Mouse (Mus musculus) gastrocnemius, adult 2 months (tissue): ENCODE results near the gene Trim9. TPM values are rescaled to one million over a fixed set of nuclear protein-coding genes. Genes with fewer than 3 reads are reported as not detected.

Experiments
- DNase-seq: peaks from one replicate; pipeline ENCODE4 v3.0.0; 2022
- H3K27ac ChIP-seq: fragments of 200-600 bp; 2 replicates; pipeline ENCODE4 v1.8.1; 2022; ENCODE audit warnings: mild to moderate bottlenecking
- H3K4me3 ChIP-seq: fragments of 200-600 bp; 2 replicates; pipeline ENCODE4 v1.8.1; 2022; ENCODE audit warnings: mild to moderate bottlenecking, moderate library complexity
- CTCF ChIP-seq: fragments of 200-600 bp; IDR thresholded peaks from 2 replicates; pipeline ENCODE4 v1.8.1; 2022; ENCODE audit warnings: antibody characterized with exemption, mild to moderate bottlenecking, moderate library complexity
- intact Hi-C: fragments of 180-260 bp; cut with DNase I; formaldehyde crosslinking; loops from one replicate; pipeline ENCODE4 v1.15.1; 2025
- total RNA-seq, 2 experiments: library from RNA; stranded (reverse); gene quantifications; 2 replicates each; pipeline ENCODE4 v1.2.3; 2021

The Trim9 gene
- total RNA-seq, 2 experiments from 2014 or later: 0.05 to 0.20 TPM

GRCm38 (mm10) chr12:70269724-70270123 is 77.7 kb downstream of the Trim9 start:
- Histone ChIP-seq H3K27ac (no peak overlapping the region), H3K4me3 (no peak overlapping the region)
- intact Hi-C loops: no loop called here
- TF ChIP-seq CTCF: no peak
- DNase-seq: no peak

- Histone ChIP-seq H3K27ac (no peak overlapping the region), H3K4me3 (no peak overlapping the region)
- TF ChIP-seq CTCF: no peak
- intact Hi-C loops: no loop called here
- no peak for DNase-seq
Observed at GRCm38 (mm10) chr12:70267314-70267713, 80.1 kb downstream of the Trim9 start.

DNA sequence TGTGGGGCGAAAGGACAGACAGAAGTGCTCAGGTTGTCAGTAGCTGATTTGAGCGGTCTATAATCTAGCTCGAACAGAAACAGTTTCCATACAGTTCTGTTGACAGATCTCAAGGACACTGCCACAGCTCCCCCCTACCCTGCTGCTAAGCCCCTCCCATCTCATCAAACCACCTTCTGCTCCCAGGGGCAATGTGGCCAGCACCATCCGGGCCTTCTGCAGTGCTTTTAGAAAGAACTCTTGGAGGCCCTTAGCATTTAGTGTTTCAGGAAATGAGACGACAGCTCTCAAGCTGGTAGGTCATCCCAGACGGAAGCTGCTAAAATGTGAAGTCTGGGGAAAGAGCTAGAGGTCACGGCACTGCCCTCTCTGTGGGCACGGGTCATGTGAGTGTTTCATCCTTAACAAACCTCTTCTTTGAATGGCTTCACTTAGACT is 80.9 kb downstream of the Trim9 start:
- Histone ChIP-seq H3K4me3 (no peak overlapping the region), H3K27ac (no peak overlapping the region)
- no peak for TF ChIP-seq CTCF
- intact Hi-C loops: no loop called here
- DNase-seq: no peak

DNA sequence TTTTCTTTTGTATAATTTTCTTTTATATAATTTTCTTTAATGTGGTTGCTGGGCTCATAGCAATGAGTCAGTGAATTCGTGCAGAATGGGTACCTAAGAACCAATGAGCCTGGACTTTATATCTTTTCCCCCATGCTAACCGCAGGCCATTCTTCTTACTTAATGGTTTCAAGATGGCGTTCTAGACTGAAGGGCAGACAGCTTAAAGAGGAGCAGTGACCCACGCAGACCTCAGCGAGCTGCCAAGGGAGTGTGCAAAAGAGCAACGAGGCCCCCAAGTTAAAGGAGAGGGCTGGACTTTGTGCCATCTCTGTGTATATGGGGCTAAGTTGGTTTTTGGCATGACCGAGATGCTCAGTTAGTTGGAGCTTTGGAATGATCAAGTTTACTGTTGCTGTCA is 83.7 kb downstream of the Trim9 start:
- TF ChIP-seq CTCF: no peak
- no peak for DNase-seq
- intact Hi-C loops: no loop called here
- Histone ChIP-seq H3K4me3 (no peak overlapping the region), H3K27ac (no peak overlapping the region)

DNA sequence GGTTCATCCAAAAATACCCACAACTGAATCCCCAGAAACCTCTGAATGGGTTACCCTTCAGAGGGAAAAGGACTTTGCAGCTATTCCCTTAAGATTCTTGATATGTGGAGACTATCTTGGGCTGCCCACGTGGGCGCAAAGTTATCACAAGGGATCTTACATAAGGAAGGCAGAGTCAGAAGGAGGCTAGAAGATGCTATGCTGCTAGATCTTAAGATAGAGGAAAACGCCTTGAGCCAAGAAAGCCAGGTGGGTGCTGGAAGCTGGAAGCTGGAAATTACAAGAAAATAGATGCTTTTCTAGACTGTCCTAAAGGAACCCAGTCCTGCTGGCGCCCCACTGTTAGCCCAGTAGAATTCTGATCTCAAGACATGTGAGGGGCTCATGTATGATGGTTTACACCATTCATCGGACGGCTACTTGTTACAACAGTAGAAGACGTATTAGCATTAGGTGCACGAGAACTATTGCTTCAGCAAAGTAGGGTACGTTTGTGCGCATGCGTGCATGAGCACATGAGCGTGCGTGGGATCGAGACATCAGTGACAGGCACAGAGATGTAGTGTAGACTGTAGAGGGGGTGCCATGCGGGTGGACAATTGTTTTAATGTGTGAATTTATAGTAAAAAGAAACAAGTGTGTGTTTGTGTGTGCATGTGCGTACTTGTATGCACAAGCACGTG is 85.0 kb downstream of the Trim9 start:
- TF ChIP-seq CTCF: no peak
- H3K27ac ChIP-seq: no peak overlapping the region
- DNase-seq: no peak
- no peak overlapping the region for H3K4me3 ChIP-seq
- intact Hi-C loops: no loop called here

DNA sequence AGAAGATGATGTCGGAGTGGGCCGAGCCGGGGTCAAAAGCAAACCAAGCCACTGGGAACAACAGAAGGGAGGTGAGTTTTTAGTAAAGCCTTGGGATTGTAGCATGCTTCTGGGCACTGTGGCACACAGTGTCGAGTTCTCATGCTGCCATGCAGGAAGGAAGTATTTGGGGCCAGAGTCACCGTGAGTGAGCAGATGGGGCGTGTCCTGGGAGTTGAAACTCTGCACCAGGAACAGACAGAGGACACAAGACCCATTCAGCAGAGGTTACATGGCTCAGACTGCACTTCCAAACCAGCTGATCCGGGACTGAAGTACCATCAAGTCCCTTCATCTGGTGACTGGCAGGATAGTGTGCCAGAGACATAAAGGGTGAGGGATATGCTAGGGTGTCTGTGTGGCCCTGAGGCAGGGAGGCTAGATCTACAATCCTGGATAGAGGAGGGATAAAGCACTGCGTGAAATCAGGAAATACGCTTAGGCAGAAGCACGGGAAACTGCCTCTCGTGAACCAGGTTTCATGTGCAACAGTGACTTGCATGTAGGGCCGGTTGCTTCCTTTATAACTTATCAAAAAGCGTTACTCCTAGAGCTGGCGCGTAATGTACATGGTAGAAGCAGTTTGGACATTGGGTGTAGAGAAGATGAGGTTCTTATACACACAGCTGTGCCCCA is 96.1 kb downstream of the Trim9 start:
- Histone ChIP-seq H3K4me3 (no peak overlapping the region), H3K27ac (no peak overlapping the region)
- TF ChIP-seq CTCF: no peak
- intact Hi-C loops: no loop called here
- no peak for DNase-seq

- intact Hi-C loops: no loop called here
- no peak for TF ChIP-seq CTCF
- Histone ChIP-seq H3K4me3 (no peak overlapping the region), H3K27ac (no peak overlapping the region)
- no peak for DNase-seq
Observed at GRCm38 (mm10) chr12:70249616-70250157, 97.7 kb downstream of the Trim9 start.

DNA sequence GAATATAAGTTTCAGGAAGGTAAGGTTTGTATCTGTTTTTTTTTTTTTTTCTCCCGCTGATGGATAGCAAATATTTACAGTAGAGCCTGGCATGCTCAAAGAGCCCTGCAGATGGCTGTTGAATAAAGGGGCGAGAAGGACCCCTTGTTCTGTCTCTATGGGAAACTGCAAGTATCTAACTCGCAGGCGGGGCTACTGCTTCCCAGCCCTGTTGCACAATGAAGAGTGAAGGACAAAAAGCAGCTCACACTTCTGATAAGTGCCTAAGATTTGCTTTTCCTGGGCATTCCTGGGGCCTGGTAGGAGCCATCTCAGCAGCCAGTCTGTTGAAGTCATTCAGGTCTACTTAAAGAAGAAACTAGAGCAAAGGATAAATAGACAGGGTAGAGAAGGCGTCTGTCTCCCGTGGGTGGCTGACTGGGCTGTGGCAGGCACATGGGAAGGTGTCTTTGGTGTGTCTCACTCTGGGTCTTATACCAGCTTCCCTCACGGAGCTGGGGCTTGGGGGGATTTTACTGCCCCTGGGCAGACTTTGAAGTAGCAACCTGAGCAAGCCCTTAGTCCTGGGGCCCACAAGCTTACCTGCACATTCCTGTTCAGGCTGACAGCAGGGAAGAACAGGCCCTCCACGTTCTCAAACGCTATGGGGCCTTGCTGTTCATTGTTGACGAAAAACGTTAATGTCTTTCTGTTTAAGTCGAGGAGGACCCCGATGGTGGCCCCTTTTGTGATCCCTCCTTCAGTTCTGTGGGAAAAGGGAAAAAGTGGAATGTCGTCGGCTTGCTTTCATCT is 99.5 kb downstream of the Trim9 start:
- Histone ChIP-seq H3K27ac (no peak overlapping the region), H3K4me3 (no peak overlapping the region)
- intact Hi-C loops: no loop called here
- TF ChIP-seq CTCF: no peak
- no peak for DNase-seq

GRCm38 (mm10) chr12:70242550-70242949 is 104.9 kb downstream of the Trim9 start:
- DNase-seq: no peak
- intact Hi-C loops: no loop called here
- Histone ChIP-seq H3K4me3 (no peak overlapping the region), H3K27ac (no peak overlapping the region)
- TF ChIP-seq CTCF: no peak

DNA sequence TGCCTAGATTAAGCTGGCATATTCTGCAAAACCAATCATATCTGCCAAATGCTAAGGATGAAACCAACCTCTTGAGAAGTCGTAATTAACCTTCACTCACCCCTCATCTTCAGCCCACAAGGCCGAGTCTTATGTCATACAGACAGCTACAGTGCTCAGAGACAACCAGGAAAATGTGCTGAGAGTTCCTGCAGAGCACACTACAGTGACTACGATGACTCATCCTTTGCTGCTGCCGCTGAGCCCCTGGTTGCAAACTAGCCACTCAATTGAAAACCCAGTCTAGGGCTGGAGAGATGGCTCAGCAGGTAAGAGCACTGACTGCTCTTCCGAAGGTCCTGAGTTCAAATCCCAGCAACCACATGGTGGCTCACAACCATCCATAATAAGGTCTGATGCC is 107.7 kb downstream of the Trim9 start:
- DNase-seq: no peak
- intact Hi-C loops: loop anchor here (10.0 kb wide), 1 partner anchor 675 kb away; no protein-coding TSS in a partner anchor
- no peak overlapping the region for H3K27ac ChIP-seq
- no peak overlapping the region for H3K4me3 ChIP-seq
- TF ChIP-seq CTCF: no peak

DNA sequence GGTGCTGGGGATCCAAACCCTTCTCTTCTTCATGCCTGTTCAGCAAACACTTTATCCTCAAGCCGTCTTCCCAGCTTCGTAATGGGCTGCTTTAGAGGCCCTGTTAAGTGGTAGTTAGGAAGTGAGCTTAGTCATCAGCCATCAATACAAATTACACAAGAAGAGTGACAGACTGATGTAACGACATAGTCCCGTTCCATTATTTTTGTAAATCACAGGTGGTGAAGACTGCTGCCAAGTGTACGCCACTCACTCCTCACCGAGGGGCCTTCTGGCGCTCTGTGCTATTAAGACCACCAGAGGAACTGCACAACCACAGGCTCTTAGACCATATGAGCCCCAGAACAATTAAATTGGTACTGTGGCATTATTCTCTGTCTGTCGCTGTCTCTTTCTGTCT is 108.8 kb downstream of the Trim9 start:
- Histone ChIP-seq H3K4me3 (no peak overlapping the region), H3K27ac (no peak overlapping the region)
- intact Hi-C loops: loop anchor here (10.0 kb wide), 1 partner anchor 676 kb away; no protein-coding TSS in a partner anchor
- no peak for DNase-seq
- no peak for TF ChIP-seq CTCF

- DNase-seq: peak; percentile 75
- intact Hi-C loops: loop anchor here (10.0 kb wide), 1 partner anchor 680 kb away; no protein-coding TSS in a partner anchor
- peak overlapping the region; percentile 71 for H3K4me3 ChIP-seq
Observed at GRCm38 (mm10) chr12:70234938-70235484, 112.4 kb downstream of the Trim9 start.

More at GRCm38 (mm10) chr12:70234938-70235484, 112.4 kb downstream of the Trim9 start:
- peak overlapping the region; percentile 79 for H3K27ac ChIP-seq
- TF ChIP-seq CTCF: peak; percentile 91
